Mouse (Mus musculus): ENCODE data around the gene Dusp1.

GRCm38 (mm10) chr17:26522711-26523110, 39.2 kb downstream of the Dusp1 start:
- TF ChIP-seq TAL1 (IDR thresholded peaks at IDR 0.05; ENCODE audit: low read length), result no peak
- no peak for TF ChIP-seq GATA1 (IDR thresholded peaks at IDR 0.05; ENCODE audit: low read length)

Measured in erythroblast, embryonic 14.5 days (primary cell).